Mouse (Mus musculus) ES-E14 (cell line): ENCODE data around the gene Pabpc6. TPM values are rescaled to one million over a fixed set of nuclear protein-coding genes. Genes with fewer than 3 reads are reported as not detected.

Experiments
- DNase-seq: peaks from one replicate; pipeline ENCODE4 v3.0.0-alpha.2; 2013; ENCODE audit warnings: low read depth, low spot score
- H3K27ac ChIP-seq: 2 replicates; pipeline ENCODE4 v1.5.1; 2012; ENCODE audit warnings: low read depth, mild to moderate bottlenecking, low read length, moderate library complexity, mixed read lengths; ENCODE audit not compliant: poor library complexity, insufficient read depth, severe bottlenecking
- H3K36me3 ChIP-seq: 2 replicates; pipeline ENCODE4 v1.6.1; 2012; ENCODE audit warnings: mild to moderate bottlenecking, low read length, moderate library complexity, mixed read lengths; ENCODE audit not compliant: control insufficient read depth, poor library complexity, insufficient read depth, severe bottlenecking
- H3K4me1 ChIP-seq, 2 experiments: fragments of 150-350 bp in 1 of 2; sonication (generic) in 1 of 2; 2 replicates each; pipeline ENCODE4 v1.6.1; 2012; ENCODE audit warnings: low read length in 2 of 2, mild to moderate bottlenecking in 1 of 2, mixed read lengths in 1 of 2; ENCODE audit not compliant: control insufficient read depth in 2 of 2, insufficient read depth in 2 of 2, poor library complexity in 1 of 2
- H3K4me3 ChIP-seq, 2 experiments: fragments of 150-350 bp in 1 of 2; sonication (generic) in 1 of 2; 2 replicates each; pipeline ENCODE4 v1.5.1; 2012; ENCODE audit warnings: low read length in 2 of 2, low read depth in 1 of 2, mild to moderate bottlenecking in 1 of 2, mixed read lengths in 1 of 2; ENCODE audit not compliant: insufficient read depth in 1 of 2, poor library complexity in 1 of 2, severe bottlenecking in 1 of 2
- H3K9ac ChIP-seq: 2 replicates; pipeline ENCODE4 v1.6.1; 2012; ENCODE audit warnings: low read depth, mild to moderate bottlenecking, low read length, mixed read lengths; ENCODE audit not compliant: poor library complexity, insufficient read depth, severe bottlenecking
- H3K9me3 ChIP-seq: fragments of 150-350 bp; sonication (generic); 2 replicates; pipeline ENCODE4 v1.6.1; 2012; ENCODE audit warnings: low read depth, mild to moderate bottlenecking, low read length; ENCODE audit not compliant: control insufficient read depth, insufficient read depth
- CHD2 ChIP-seq: IDR thresholded peaks from 2 replicates; pipeline ENCODE4 v1.6.1; 2014; ENCODE audit warnings: mild to moderate bottlenecking, low read depth, low read length, inconsistent platforms
- HCFC1 ChIP-seq: IDR thresholded peaks from 2 replicates; pipeline ENCODE4 v1.6.1; 2012; ENCODE audit warnings: low read length, inconsistent platforms, borderline replicate concordance; ENCODE audit not compliant: insufficient read depth
- MAFK ChIP-seq: IDR thresholded peaks from 2 replicates; pipeline ENCODE4 v1.6.1; 2014; ENCODE audit warnings: mild to moderate bottlenecking, low read depth, low read length, inconsistent platforms; ENCODE audit not compliant: insufficient read depth
- ZC3H11A ChIP-seq: IDR thresholded peaks from 2 replicates; pipeline ENCODE4 v1.6.1; 2012; ENCODE audit warnings: low read depth, mild to moderate bottlenecking, inconsistent platforms, low read length, borderline replicate concordance
- ZNF384 ChIP-seq: IDR thresholded peaks from 2 replicates; pipeline ENCODE4 v1.6.1; 2012; ENCODE audit warnings: low read depth, low read length, inconsistent platforms
- in situ Hi-C, 2 experiments: fragments of 600-800 bp; cut with MboI; formaldehyde crosslinking; loops; one replicate each; pipeline ENCODE4 v1.15.1; 2025; ENCODE audit warnings: low sequenced_read_pairs in 2 of 2, inconsistent platforms in 1 of 2; ENCODE audit not compliant: unreplicated experiment in 2 of 2
- total RNA-seq: library from RNA; depleted of rRNA; stranded (reverse); fragments of 300-350 nt; gene quantifications from 2 replicates; pipeline ENCODE4 v1.2.3, GENCODE M21; 2012; rRNA removed

The Pabpc6 gene
- total RNA-seq, 1 experiment = 1.2 TPM

DNA sequence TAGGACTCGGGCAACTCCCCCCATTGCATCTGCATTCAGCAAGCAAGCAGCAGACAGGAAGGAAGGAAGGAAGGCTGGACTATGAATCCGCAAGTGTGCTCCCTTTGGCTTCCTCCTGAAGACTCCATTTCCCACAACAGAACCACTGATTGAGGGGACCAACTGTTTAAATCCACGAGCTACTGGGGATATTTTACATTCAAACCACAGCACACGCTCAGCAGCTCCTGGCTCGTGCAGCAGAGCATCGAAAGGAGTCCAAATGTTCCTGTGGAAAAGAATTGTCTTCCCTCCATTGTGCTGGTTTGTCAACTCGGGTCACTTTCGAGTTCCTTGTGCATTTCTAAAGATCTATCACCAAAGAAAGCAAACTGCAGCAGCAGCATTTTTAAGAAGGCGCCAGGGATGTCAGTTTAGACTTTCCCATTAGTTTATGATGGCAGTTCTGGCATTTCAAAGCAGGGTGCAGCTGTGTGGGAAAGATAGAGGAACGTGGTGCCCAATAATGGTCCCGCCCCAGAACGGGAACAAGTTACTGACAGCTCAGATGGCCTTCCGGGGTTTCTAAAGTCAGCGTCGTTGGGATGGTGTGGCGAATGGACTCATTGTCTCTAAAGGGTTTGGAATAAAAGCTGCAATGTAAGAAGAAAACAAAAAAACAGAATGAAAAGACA, 36.8 kb downstream of the Pabpc6 start:
- TF ChIP-seq HCFC1 = no peak
- no peak for TF ChIP-seq ZC3H11A
- TF ChIP-seq ZNF384 = no peak
- no peak for TF ChIP-seq CHD2
- no peak for TF ChIP-seq MAFK
- DNase-seq = no peak
- Histone ChIP-seq H3K4me1 (peaks cover 0 to 3% of the 10 kb centered on the region in 2 experiments; a peak in 1 of 4 replicates), H3K27ac (no peak overlapping the region), H3K9me3 (no peaks in the 10 kb centered on the region), H3K9ac (no peak overlapping the region), H3K36me3 (no peaks in the 10 kb centered on the region), H3K4me3 (no peak overlapping the region)
- in situ Hi-C loops = no loop called here

DNA sequence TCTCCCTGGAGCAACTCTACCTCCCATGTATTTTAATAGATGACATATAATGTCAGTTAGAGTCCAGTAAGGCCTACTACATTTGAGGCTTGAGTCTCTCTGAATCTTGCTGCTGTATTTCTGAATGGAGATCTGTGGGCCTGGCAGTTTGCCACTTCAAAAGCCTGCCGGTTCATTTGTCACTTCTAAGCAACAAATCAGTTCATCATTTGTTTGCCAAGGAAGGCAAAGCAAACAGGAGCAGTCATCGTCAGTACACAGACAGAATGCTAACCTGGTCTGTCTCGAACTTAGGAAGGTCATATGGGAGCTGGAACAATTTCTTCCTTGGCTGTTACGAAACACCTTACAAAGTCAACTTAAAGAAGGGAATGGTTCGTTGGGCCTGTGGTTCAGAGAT, 37.4 kb downstream of the Pabpc6 start:
- no peak overlapping the region for H3K4me3 ChIP-seq

DNA sequence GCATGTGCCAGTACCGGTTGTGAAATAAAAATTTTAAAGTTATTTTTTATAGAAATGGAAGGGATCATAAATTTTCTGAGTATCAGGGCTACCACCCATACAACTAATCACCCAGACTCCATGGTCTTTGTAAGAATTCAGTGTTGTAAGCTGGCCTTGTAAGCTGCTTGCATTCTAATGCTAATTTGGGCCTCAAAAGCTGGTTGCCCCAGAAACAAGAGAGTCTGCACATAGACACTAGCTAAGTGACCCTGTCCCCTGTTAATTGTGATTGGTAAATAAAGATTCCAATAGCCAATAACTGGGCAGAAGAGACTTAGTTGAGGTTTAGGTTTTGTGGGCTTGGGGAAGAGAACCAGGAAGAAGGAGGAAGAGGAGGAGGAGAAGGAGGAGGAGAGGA, 38.4 kb downstream of the Pabpc6 start:
- H3K9ac ChIP-seq = no peak overlapping the region
- no peaks in the 10 kb centered on the region for H3K9me3 ChIP-seq
- no peak for DNase-seq
- in situ Hi-C loops = no loop called here
- H3K4me3 ChIP-seq = no peak overlapping the region
- peaks cover 0 to 3% of the 10 kb centered on the region in 2 experiments; a peak in 1 of 4 replicates for H3K4me1 ChIP-seq
- no peaks in the 10 kb centered on the region for H3K36me3 ChIP-seq
- no peak overlapping the region for H3K27ac ChIP-seq
- TF ChIP-seq ZC3H11A (no peak), ZNF384 (no peak), HCFC1 (no peak), CHD2 (no peak), MAFK (no peak)

More for the DNA sequence above, 37.4 kb downstream of the Pabpc6 start:
- TF ChIP-seq ZC3H11A = no peak
- TF ChIP-seq HCFC1 = no peak
- no peak for TF ChIP-seq MAFK
- TF ChIP-seq CHD2 = no peak
- TF ChIP-seq ZNF384 = no peak
- H3K9ac ChIP-seq = no peak overlapping the region
- H3K36me3 ChIP-seq = no peaks in the 10 kb centered on the region
- in situ Hi-C loops = no loop called here
- H3K9me3 ChIP-seq = no peaks in the 10 kb centered on the region
- no peak for DNase-seq
- H3K27ac ChIP-seq = no peak overlapping the region
- H3K4me1 ChIP-seq = peaks cover 0 to 3% of the 10 kb centered on the region in 2 experiments; a peak in 1 of 4 replicates

DNA sequence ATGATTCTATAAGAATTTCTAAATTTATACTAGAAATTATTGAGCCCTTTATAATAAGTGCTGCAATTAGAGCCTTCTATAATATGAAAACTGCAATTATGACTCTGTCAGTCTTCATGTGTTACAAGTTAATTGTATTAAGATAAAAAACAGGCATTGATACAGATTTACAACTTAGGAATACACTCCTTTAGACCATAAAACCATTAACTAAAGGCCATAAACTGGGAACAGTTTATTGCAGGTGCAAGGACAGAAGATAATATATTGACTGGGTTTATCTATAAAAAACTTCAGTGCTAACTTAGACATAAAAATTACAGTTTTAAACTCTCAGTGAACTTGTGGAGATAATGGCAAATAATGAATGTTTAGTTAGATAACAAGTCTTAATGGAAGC, 42.5 kb downstream of the Pabpc6 start:
- TF ChIP-seq HCFC1 = no peak
- no peak for TF ChIP-seq MAFK
- no peak for TF ChIP-seq ZC3H11A
- no peak for TF ChIP-seq ZNF384
- TF ChIP-seq CHD2 = no peak
- no peaks in the 10 kb centered on the region for H3K36me3 ChIP-seq
- no peak overlapping the region for H3K4me3 ChIP-seq
- in situ Hi-C loops = no loop called here
- no peaks in the 10 kb centered on the region for H3K9me3 ChIP-seq
- H3K27ac ChIP-seq = no peak overlapping the region
- H3K9ac ChIP-seq = no peak overlapping the region
- no peak for DNase-seq
- peaks cover 0 to 3% of the 10 kb centered on the region in 2 experiments; a peak in 1 of 4 replicates for H3K4me1 ChIP-seq

Other genes starting within 250 kb of the Pabpc6 start
- gene Gm17728, start 247.7 kb downstream of the Pabpc6 start, total RNA-seq = 1.2 TPM in 1 of 2 replicates, not detected in the other